Mouse (Mus musculus): ENCODE measurements around the gene Naalad2.

- TF ChIP-seq CTCF (conservative IDR thresholded peaks at IDR 0.05; ENCODE audit: low read length), result no peak
- TF ChIP-seq NANOG (IDR thresholded peaks at IDR 0.05; ENCODE audit: borderline replicate concordance, low read length), result no peak
Observed at GRCm38 (mm10) chr9:18275901-18276300, 126.9 kb downstream of the Naalad2 start.
